ENCODE assay signal across 9 mouse cellular contexts in genomic region chr17:14371606-14372005, GRCm38 (mm10).
DNase-seq lines count a peak whose midpoint lies in the region; ATAC-seq lines count a peak whose summit lies in the region.
"Had no signal": no experiment of that assay in that cellular context is flagged by ENCODE, and none has a peak within 500 bp of the region (broad histone marks: within the 10 kb centered on the region; RNA-seq: fewer than 3 reads in every experiment).

No protein-coding gene starts in this region.

- H3K4me3 ChIP-seq in kidney, embryonic 16.5 days (ENCODE audit: low read length), result no peak overlapping the region
- no peak overlapping the region for H3K4me3 ChIP-seq in forebrain, embryonic 16.5 days (replicated peaks; ENCODE audit: low read length)

- peaks cover 10% of the 10 kb centered on the region; the same call in 1 of the 2 replicates for H3K4me1 ChIP-seq in kidney, embryonic 16.5 days (ENCODE audit: insufficient read depth, low read length)
- peaks cover 12% of the 10 kb centered on the region for H3K4me1 ChIP-seq in forebrain, embryonic 16.5 days (replicated peaks; ENCODE audit: control insufficient read depth, insufficient read depth, low read length)

- DNase-seq in layer of hippocampus, adult 9-11 months, result peak; percentile 16
- no peak for DNase-seq in layer of hippocampus, postnatal 25 days (ENCODE audit: extremely low spot score in 1 of 2, low spot score in 1 of 2)
- peak; percentile 20 for DNase-seq in heart, postnatal 25 days (ENCODE audit: low spot score)
- DNase-seq in lung, postnatal 25 days (ENCODE audit: low spot score), result peak; percentile 50
- DNase-seq in right cerebral cortex, postnatal 25 days, result no peak
- DNase-seq in frontal cortex, postnatal 10 days (ENCODE audit: low spot score in 2 of 2), result no peak

- ATAC-seq in kidney, embryonic 16.5 days (ENCODE audit: low FRiP score, low TSS enrichment), result peak; percentile 26; the same call in 1 of the 2 replicates
- ATAC-seq in forebrain, embryonic 16.5 days, result no peak

- no peaks in the 10 kb centered on the region for H3K9me3 ChIP-seq in kidney, embryonic 16.5 days (ENCODE audit: low read length)
- H3K9me3 ChIP-seq in forebrain, embryonic 16.5 days (ENCODE audit: control insufficient read depth, low read length), result no peaks in the 10 kb centered on the region

- intact Hi-C loops in heart, postnatal 25 days (cut with DNase I), result no loop called here

- H3K36me3 ChIP-seq in kidney, embryonic 16.5 days (ENCODE audit: insufficient read depth, low read length), result no peaks in the 10 kb centered on the region
- H3K36me3 ChIP-seq in forebrain, embryonic 16.5 days (ENCODE audit: control insufficient read depth, insufficient read depth), result no peaks in the 10 kb centered on the region

- H3K4me2 ChIP-seq in kidney, embryonic 16.5 days (replicated peaks; ENCODE audit: low read depth, low read length), result no peak overlapping the region
- H3K4me2 ChIP-seq in forebrain, embryonic 16.5 days (ENCODE audit: low read length), result no peak overlapping the region
- H3K4me2 ChIP-seq: lung, embryonic 14.5 days had no signal

- no peak overlapping the region for H3K9ac ChIP-seq in kidney, embryonic 16.5 days (replicated peaks; ENCODE audit: low read length)
- no peak overlapping the region for H3K9ac ChIP-seq in forebrain, embryonic 16.5 days (replicated peaks; ENCODE audit: low read depth, low read length)
- H3K9ac ChIP-seq: lung, embryonic 14.5 days had no signal

- H3K27ac ChIP-seq in kidney, embryonic 16.5 days (ENCODE audit: low read length), result no peak overlapping the region
- H3K27ac ChIP-seq in forebrain, embryonic 16.5 days (ENCODE audit: low read length), result no peak overlapping the region

- no peaks in the 10 kb centered on the region for H3K27me3 ChIP-seq in kidney, embryonic 16.5 days (ENCODE audit: insufficient read depth, low read length)
- no peaks in the 10 kb centered on the region for H3K27me3 ChIP-seq in forebrain, embryonic 16.5 days (replicated peaks; ENCODE audit: control insufficient read depth, insufficient read depth, low read length)

- 53% methylated on average over 6 of the region's 6 CpGs for WGBS in kidney, embryonic 16.5 days
- WGBS in forebrain, embryonic 16.5 days, result 78% methylated on average over 6 of the region's 6 CpGs

Comparison
In these comparisons a context has a peak if more than half of its experiments do, and no peak if none do; other contexts are left out.
1. DNase-seq: peak in layer of hippocampus, adult 9-11 months (single experiment), heart, postnatal 25 days (single experiment) and lung, postnatal 25 days (single experiment); none in layer of hippocampus, postnatal 25 days (0 of 2), right cerebral cortex, postnatal 25 days (single experiment) and frontal cortex, postnatal 10 days (0 of 2).